Mouse (Mus musculus): ENCODE measurements at regions not wholly inside any gene's neighbourhood (a gene's known extent, or its start where the extent isn't known, plus 50 kb on each side); places are given as distances from the start of the nearest gene placed in this dataset.

DNA sequence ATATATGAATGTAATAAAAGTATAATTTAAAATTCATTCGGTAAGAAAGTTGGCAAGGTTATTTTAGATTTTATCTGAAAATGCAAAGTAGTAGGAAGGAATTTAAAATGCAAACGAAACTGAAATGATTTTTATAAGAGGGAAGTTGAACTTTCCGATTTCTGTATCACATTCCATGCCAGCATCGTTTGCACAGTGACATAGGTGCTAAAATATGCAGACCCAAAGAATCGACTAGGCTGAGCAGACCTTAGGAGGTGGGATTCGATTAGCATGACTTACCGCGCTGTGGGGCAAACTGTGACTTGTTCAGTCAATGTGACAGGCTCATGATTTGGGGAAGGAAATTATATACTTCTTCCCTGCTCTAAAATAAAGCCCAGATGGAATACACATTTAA is 596.2 kb downstream of the Gm19410 start:
- intact Hi-C loops (cut with DNase I) = loop anchor here (2.0 kb wide), 1 partner anchor 161 kb away; no protein-coding TSS in a partner anchor
- DNase-seq = no peak

DNA sequence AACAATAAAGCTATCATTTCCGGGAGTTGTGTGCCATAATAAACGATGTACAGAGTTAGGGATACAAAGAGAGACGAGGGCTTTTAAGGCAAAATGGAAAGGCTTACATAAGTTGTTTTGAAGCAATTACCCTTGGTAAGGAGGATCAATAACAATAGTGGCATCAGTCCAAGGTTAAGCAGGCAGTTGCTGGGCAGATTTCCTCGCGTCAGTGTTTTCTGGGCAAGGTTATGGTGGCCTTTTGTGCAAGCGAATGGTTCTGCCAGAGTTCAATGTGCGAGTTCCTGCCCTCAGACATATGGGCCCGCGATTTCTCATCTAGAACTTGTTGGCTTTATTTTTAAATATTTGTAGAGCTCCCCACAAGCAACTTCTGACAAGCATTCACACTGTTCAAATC is 597.7 kb downstream of the Gm19410 start:
- no peak for DNase-seq
- intact Hi-C loops (cut with DNase I) = no loop called here

DNA sequence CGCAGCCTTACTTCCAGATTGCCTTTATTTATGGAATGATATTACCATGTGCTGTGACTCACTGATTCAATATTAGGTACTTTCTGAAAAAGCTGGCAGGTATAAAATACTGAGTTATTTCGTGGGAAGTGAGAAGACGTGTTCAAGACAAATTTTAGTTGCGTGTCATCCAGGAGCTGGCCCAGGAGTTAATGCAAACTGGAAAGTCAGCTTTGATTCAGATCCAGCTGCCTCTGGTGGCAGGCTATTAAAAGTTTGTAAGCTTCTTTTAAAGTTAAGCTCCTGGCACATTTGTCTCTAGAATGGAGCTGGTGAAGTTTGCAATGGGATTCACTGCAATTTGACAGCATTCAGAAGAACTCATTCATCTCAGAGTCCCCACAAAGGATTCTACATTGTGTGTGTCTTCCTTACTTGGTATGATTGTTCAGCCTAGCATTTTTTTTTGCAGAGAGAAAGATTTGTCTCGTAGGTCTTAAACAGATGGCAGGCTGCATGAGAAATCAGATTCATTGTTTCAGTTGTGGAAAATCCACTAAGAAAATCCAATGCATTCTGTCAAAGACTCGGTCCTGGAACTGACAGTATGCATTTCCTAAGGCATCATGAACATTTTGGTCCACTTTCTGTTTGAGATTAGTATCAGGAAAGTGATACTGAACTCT is 599.1 kb downstream of the Gm19410 start:
- DNase-seq = no peak
- intact Hi-C loops (cut with DNase I) = no loop called here

DNA sequence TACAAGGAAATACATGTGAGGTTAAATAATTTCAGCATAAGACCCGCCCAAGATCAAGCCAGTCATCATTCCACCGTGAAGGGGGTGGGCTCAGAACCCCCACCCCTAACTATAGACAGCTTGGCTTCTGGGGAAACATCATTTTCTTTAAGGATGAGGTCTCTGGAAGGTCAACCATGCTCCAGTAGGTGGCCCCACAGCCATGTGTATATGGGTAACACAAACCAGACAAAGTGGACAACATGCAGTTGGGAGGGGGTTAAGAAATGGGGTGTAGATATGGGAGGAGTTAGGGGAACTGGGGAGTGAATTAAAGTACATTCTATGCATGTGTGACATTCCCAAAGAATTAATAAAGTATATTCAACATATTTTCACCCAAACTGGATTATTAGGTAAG is 600.4 kb downstream of the Gm19410 start:
- peak; percentile 16 for DNase-seq
- intact Hi-C loops (cut with DNase I) = no loop called here

DNA sequence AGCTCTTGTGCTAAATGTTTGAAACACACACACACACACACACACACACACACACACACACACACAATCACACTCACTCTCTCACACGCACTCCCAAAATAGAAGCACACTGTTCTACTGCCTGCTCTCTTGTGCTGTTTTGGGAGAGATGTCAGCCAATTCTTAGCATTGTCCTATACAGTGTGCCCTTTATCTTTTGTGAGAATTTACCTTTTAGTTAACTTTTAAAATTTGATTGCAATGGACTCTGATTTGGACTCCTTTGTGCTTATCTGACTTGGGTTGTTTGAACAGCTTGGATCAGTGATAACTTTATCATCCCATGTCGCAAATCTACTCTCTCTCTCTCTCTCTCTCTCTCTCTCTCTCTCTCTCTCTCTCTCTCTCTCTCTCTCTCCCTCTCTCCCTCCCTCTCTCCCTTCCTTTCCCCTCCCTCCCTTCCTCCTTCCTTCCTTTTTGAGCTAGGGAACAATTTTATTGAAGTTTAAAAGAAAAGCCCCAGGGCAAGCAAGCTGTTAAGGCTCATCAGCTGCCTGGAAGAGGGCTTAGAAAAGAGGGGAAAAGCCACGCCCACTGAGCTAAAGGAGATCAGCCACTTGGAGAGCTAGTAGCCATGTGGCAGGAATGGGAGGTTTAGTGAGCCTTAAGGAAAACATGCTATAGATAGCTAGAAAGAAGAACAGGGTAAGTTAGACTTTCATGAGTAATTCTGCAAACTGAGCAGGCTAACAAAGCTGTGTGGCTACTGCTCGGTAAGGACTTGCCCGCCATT is 611.2 kb downstream of the Gm19410 start:
- no peak for DNase-seq
- intact Hi-C loops (cut with DNase I) = no loop called here

DNA sequence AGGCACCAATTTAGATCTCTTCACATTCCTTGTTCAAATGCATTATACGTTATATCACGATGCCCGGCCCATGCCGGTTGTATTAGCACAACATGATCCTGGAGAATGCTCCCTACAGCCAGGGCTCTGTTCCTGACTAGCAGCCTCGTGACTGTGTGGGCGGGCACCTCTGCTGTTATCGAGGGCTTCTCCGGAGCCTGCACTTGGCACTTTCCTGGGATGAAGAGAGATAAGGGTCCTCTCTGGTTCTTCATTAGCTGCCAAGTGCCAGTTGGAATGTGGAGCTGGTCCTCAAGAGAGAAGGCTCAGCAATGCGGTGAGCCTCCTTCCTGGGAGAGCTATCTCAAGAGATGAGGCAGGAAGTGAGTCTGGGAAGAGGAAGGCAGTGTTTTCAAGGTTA is 598.9 kb upstream of the AI429214 start:
- intact Hi-C loops (cut with DNase I) = no loop called here
- DNase-seq = no peak

DNA sequence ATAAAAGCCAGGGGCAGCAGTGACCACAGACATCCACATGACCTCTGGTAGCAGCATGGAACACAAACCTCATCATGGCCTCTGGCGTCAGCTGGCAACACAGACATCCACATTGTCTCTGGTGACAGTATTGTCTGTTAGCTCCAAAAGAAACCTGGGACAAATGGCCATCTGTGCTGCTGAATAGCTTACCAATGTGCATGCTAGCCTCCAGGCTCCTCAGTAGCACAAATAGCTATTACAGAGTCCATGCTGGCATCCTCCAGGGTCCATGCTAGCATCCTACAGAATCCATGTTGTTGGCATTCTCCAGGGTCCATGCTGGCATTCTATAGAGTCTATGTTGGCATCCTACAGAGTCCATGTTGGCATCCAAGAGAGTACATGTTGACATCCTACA is 596.9 kb upstream of the AI429214 start:
- intact Hi-C loops (cut with DNase I) = no loop called here
- peak; percentile 8 for DNase-seq

DNA sequence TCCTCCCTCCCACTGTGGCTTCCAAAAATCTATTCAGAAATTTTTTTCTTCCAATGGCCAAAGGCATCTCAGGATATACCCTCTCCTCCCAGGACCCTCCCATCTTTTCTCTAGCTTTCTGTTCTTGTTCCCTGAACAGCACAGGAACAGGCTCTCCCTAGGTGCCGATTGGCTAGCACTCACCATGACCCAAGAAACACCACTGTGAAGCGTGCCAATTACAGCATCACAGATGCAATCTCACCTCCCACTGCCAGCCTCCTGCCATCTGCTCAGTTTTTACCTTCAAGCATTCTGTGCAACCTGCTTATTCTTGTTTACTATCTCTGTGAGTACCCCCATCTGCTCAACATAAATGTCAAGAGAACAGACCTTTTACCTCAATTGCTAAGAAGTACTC is 586.7 kb upstream of the AI429214 start:
- intact Hi-C loops (cut with DNase I) = no loop called here
- DNase-seq = peak; percentile 33
